ENCODE assay signal across 10 mouse cellular contexts in the genomic region with DNA sequence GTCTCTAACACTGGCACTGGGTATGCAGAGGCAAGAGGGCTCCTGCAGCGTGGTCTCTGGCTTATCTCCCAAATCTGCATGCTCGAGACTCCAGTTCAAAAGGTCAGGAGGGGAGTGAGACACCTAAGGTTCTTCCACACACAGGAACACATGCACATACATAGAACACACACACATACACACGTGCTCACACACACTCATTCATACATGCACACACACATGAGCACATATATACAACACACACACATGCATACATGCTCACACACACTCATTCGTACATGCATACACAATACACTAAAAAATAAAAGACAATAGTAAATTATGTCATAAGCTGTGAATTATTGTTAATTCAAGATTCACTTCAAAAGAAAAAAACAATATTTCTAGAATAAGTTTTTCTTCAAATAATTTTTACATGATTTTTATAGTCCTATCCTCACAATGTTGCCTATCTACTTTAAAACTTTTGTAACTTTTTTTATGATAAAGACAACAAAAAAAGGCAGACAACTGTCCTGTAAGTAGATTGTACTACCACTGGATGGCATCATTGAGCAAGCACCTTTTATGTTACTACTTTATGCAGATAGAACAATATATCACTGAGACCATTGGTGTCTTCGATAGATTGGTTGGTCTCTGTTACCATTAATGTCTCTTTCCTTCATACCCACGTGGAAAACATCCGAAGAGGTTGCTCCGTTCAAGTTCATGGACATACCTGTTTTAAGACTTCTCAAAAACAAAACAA. TPM values are rescaled to one million over a fixed set of nuclear protein-coding genes. Genes with fewer than 3 reads are reported as not detected.
A peak's percentile ranks its signal among the peaks of the same experiment; 100 is the strongest.
DNase-seq lines count a peak whose midpoint lies in the region; TF ChIP-seq lines count a peak whose summit lies in the region.
"Had no signal": no experiment of that assay in that cellular context is flagged by ENCODE, and none has a peak within 500 bp of the region (broad histone marks: within the 10 kb centered on the region; RNA-seq: fewer than 3 reads in every experiment).

No protein-coding gene starts in this region.

- no peaks in the 10 kb centered on the region for H3K27me3 ChIP-seq in kidney, adult 2 months (replicated peaks; ENCODE audit: control insufficient read depth, insufficient read depth, low read length)
- H3K27me3 ChIP-seq in E14TG2a.4 (ENCODE audit: insufficient read depth, low read length) = no peaks in the 10 kb centered on the region

- H3K4me3 ChIP-seq in kidney, adult 2 months (ENCODE audit: insufficient read depth, low read depth, low read length) = no peak overlapping the region
- H3K4me3 ChIP-seq in E14TG2a.4 (replicated peaks; ENCODE audit: low read length) = no peak overlapping the region

- H3K36me3 ChIP-seq in kidney, adult 2 months (ENCODE audit: control insufficient read depth, insufficient read depth, low read length) = no peaks in the 10 kb centered on the region
- H3K36me3 ChIP-seq in E14TG2a.4 (ENCODE audit: insufficient read depth, low read length) = no peaks in the 10 kb centered on the region

- H3K9me3 ChIP-seq in E14TG2a.4 (ENCODE audit: low read length) = no peaks in the 10 kb centered on the region

- 0 out of 2 replicates have a peak, but pooled peaks have one; percentile 13 for TF ChIP-seq CTCF in kidney, adult 2 months (conservative IDR thresholded peaks at IDR 0.05; ENCODE audit: insufficient read depth, insufficient read length, low read depth, low read length)
- TF ChIP-seq CTCF in E14TG2a.4 (conservative IDR thresholded peaks at IDR 0.05; ENCODE audit: low read length) = peak; percentile 20; the same call in 1 of the 2 replicates

- 79% methylated on average over 8 of the region's 8 CpGs for WGBS in kidney, adult 2 months

- no peak overlapping the region for H3K27ac ChIP-seq in kidney, adult 2 months (ENCODE audit: insufficient read depth, low read depth, low read length)

- no peaks in the 10 kb centered on the region for H3K4me1 ChIP-seq in kidney, adult 2 months (ENCODE audit: control insufficient read depth, insufficient read depth, low read length)
- H3K4me1 ChIP-seq in E14TG2a.4 (replicated peaks; ENCODE audit: low read depth, low read length) = no peaks in the 10 kb centered on the region

- TF ChIP-seq POLR2A in kidney, adult 2 months (IDR thresholded peaks at IDR 0.05; ENCODE audit: low read depth, low read length) = no peak

- no peak for DNase-seq in kidney, adult 2 months
- DNase-seq in kidney, postnatal 14 days = no peak
- peak; percentile 73 for DNase-seq in 416B (ENCODE audit: low read depth)
- peak; percentile 16 for DNase-seq in embryo, embryonic 11 days
- DNase-seq in adrenal gland, postnatal 25 days = no peak
- DNase-seq in ovary, postnatal 10 days (ENCODE audit: low spot score) = no peak
- DNase-seq: gastrocnemius, postnatal 10 days; heart, postnatal 4 days had no signal

RNA-seq across cellular contexts. Expression of gene Mthfd2l, which starts 22.0 kb away (rescaled TPM):
- 23.4 and 45.0 TPM in 2 replicates for polyA plus RNA-seq in kidney, adult 2 months (2012; rRNA removed)
- total RNA-seq in adrenal gland, postnatal 25 days (2021) = 12.4 and 18.7 TPM in 2 replicates

RNA-seq across cellular contexts. Expression of gene Cxcl2, which starts 49.2 kb away (rescaled TPM):
- 0.42 and 1.1 TPM in 2 replicates for polyA plus RNA-seq in kidney, adult 2 months (2012; rRNA removed)
- total RNA-seq in adrenal gland, postnatal 25 days (2021) = 1.1 TPM in 1 of 2 replicates, not detected in the other
- total RNA-seq: heart, postnatal 4 days; layer of hippocampus, postnatal 25 days had no signal

Comparison
In these comparisons a context has a peak if more than half of its experiments do, and no peak if none do; other contexts are left out.
1. DNase-seq: peak in 416B (single experiment) and embryo, embryonic 11 days (single experiment); none in kidney, adult 2 months (single experiment), kidney, postnatal 14 days (single experiment), adrenal gland, postnatal 25 days (single experiment) and ovary, postnatal 10 days (single experiment).